Mouse (Mus musculus) erythroblast, adult 5-6 weeks (primary cell): Measurements from ENCODE around the gene Qpctl. TPM values are rescaled to one million over a fixed set of nuclear protein-coding genes. Genes with fewer than 3 reads are reported as not detected.

Source experiments
- ATAC-seq: replicated peaks from 2 replicates; pipeline ENCODE4 v1.8.0; 2016; ENCODE audit warnings: moderate number of reproducible peaks, mild to moderate bottlenecking, moderate TSS enrichment, inconsistent platforms; ENCODE audit not compliant: poor library complexity, low FRiP score, severe bottlenecking
- total RNA-seq, 2 experiments: library from RNA; stranded (forward) in 1 of 2; stranded (reverse) in 1 of 2; fragments of 150-400 nt in 1 of 2; fragments of 200-764, 138-1000 nt in 1 of 2; gene quantifications; 2 replicates each; pipeline versions ENCODE4 v1.2.3 to v1.2.4; 2015 to 2017; ENCODE audit warnings: low replicate concordance in 2 of 2

The Qpctl gene
- total RNA-seq, 2 experiments from 2014 or later = 1.3 to 6.7 TPM

- peak; percentile 67 for ATAC-seq
Measured at GRCm38 (mm10) chr7:19093537-19094385, 55.3 kb downstream of the Qpctl start.

GRCm38 (mm10) chr7:19093174-19093521 lies 55.9 kb downstream of the Qpctl start:
- peak; percentile 81 for ATAC-seq

GRCm38 (mm10) chr7:19092381-19093173 lies 56.5 kb downstream of the Qpctl start:
- no peak for ATAC-seq

DNA sequence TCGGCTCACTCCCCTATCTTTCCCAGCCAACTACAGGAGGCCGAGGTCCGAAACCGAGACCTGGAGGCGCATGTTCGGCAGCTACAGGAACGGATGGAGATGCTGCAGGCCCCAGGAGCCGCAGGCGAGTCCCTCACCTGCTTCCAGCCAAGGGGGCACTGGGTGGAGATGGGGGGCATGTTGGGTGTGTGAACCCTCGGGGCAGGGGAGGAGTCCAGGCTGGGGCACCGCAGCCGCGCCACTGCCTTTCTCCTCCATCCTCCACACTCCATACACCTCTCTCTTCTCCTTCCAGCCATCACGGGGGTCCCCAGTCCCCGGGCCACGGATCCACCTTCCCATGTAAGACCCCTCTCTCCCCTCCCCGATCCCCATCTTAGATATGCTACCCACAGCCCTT lies 57.2 kb downstream of the Qpctl start:
- ATAC-seq = no peak

Other genes with a start within 250 kb of the Qpctl start
- 5.2 TPM in 1 of 2 replicates, not detected in the other for gene Ccdc61, start 238.9 kb downstream of the Qpctl start, total RNA-seq (2015; ENCODE audit: low replicate concordance)
- 5.8 and 16.9 TPM in 2 replicates for gene Ccdc61, start 238.9 kb downstream of the Qpctl start, total RNA-seq (2017; ENCODE audit: low replicate concordance)
- not detected in 2 replicates for gene Nova2, start 223.4 kb downstream of the Qpctl start, total RNA-seq (2015; ENCODE audit: low replicate concordance)
- gene Nova2, start 223.4 kb downstream of the Qpctl start, total RNA-seq (2017; ENCODE audit: low replicate concordance) = not detected in 2 replicates
- gene Nanos2, start 161.9 kb downstream of the Qpctl start, total RNA-seq (2015; ENCODE audit: low replicate concordance) = not detected in 2 replicates
- gene Nanos2, start 161.9 kb downstream of the Qpctl start, total RNA-seq (2017; ENCODE audit: low replicate concordance) = not detected in 2 replicates
- gene Mypop, start 158.0 kb downstream of the Qpctl start, total RNA-seq (2015; ENCODE audit: low replicate concordance) = not detected in 2 replicates
- 0.43 TPM in 1 of 2 replicates, not detected in the other for gene Mypop, start 158.0 kb downstream of the Qpctl start, total RNA-seq (2017; ENCODE audit: low replicate concordance)
- gene Irf2bp1, start 145.2 kb downstream of the Qpctl start, total RNA-seq (2015; ENCODE audit: low replicate concordance) = 5.6 and 7.3 TPM in 2 replicates
- gene Irf2bp1, start 145.2 kb downstream of the Qpctl start, total RNA-seq (2017; ENCODE audit: low replicate concordance) = 0.77 and 3.9 TPM in 2 replicates
- gene Foxa3, start 125.8 kb downstream of the Qpctl start, total RNA-seq (2015; ENCODE audit: low replicate concordance) = not detected in 2 replicates
- not detected in 2 replicates for gene Foxa3, start 125.8 kb downstream of the Qpctl start, total RNA-seq (2017; ENCODE audit: low replicate concordance)
- 15.2 and 35.9 TPM in 2 replicates for gene Sympk, start 124.9 kb downstream of the Qpctl start, total RNA-seq (2015; ENCODE audit: low replicate concordance)
- 7.8 and 21.0 TPM in 2 replicates for gene Sympk, start 124.9 kb downstream of the Qpctl start, total RNA-seq (2017; ENCODE audit: low replicate concordance)
- gene Rsph6a, start 94.6 kb downstream of the Qpctl start, total RNA-seq (2015; ENCODE audit: low replicate concordance) = not detected in 2 replicates
- gene Rsph6a, start 94.6 kb downstream of the Qpctl start, total RNA-seq (2017; ENCODE audit: low replicate concordance) = not detected in 2 replicates
- 1.9 and 3.1 TPM in 2 replicates for gene Dmwd, start 73.1 kb downstream of the Qpctl start, total RNA-seq (2015; ENCODE audit: low replicate concordance)
- gene Dmwd, start 73.1 kb downstream of the Qpctl start, total RNA-seq (2017; ENCODE audit: low replicate concordance) = 1.0 and 2.6 TPM in 2 replicates
- gene Dmpk, start 65.4 kb downstream of the Qpctl start, total RNA-seq (2015; ENCODE audit: low replicate concordance) = 3.8 TPM in 1 of 2 replicates, not detected in the other
- 4.3 and 6.0 TPM in 2 replicates for gene Dmpk, start 65.4 kb downstream of the Qpctl start, total RNA-seq (2017; ENCODE audit: low replicate concordance)
- gene Six5, start 54.7 kb downstream of the Qpctl start, total RNA-seq (2015; ENCODE audit: low replicate concordance) = 0.42 TPM in 1 of 2 replicates, not detected in the other
- not detected in 2 replicates for gene Six5, start 54.7 kb downstream of the Qpctl start, total RNA-seq (2017; ENCODE audit: low replicate concordance)
- not detected in 2 replicates for gene Gm4969, start 30.9 kb downstream of the Qpctl start, total RNA-seq (2015; ENCODE audit: low replicate concordance)
- 0.28 TPM in 1 of 2 replicates, not detected in the other for gene Gm4969, start 30.9 kb downstream of the Qpctl start, total RNA-seq (2017; ENCODE audit: low replicate concordance)
- gene Fbxo46, start 29.4 kb downstream of the Qpctl start, total RNA-seq (2015; ENCODE audit: low replicate concordance) = 0.21 and 0.77 TPM in 2 replicates
- 2.1 and 2.5 TPM in 2 replicates for gene Fbxo46, start 29.4 kb downstream of the Qpctl start, total RNA-seq (2017; ENCODE audit: low replicate concordance)
- gene Snrpd2, start 431 bp upstream of the Qpctl start, total RNA-seq (2015; ENCODE audit: low replicate concordance) = 15.0 TPM in 2 replicates
- gene Snrpd2, start 431 bp upstream of the Qpctl start, total RNA-seq (2017; ENCODE audit: low replicate concordance) = 20.2 and 22.0 TPM in 2 replicates
- gene Gipr, start 16.8 kb upstream of the Qpctl start, total RNA-seq (2015; ENCODE audit: low replicate concordance) = 0.42 TPM in 1 of 2 replicates, not detected in the other
- not detected in 2 replicates for gene Gipr, start 16.8 kb upstream of the Qpctl start, total RNA-seq (2017; ENCODE audit: low replicate concordance)
- gene Eml2, start 27.1 kb upstream of the Qpctl start, total RNA-seq (2015; ENCODE audit: low replicate concordance) = 1.5 and 2.1 TPM in 2 replicates
- 2.8 and 3.7 TPM in 2 replicates for gene Eml2, start 27.1 kb upstream of the Qpctl start, total RNA-seq (2017; ENCODE audit: low replicate concordance)
- 0.19 TPM in 1 of 2 replicates, not detected in the other for gene Gpr4, start 63.2 kb upstream of the Qpctl start, total RNA-seq (2015; ENCODE audit: low replicate concordance)
- gene Gpr4, start 63.2 kb upstream of the Qpctl start, total RNA-seq (2017; ENCODE audit: low replicate concordance) = not detected in 2 replicates
- 6.5 and 7.7 TPM in 2 replicates for gene Opa3, start 79.0 kb upstream of the Qpctl start, total RNA-seq (2015; ENCODE audit: low replicate concordance)
- 2.1 and 5.6 TPM in 2 replicates for gene Opa3, start 79.0 kb upstream of the Qpctl start, total RNA-seq (2017; ENCODE audit: low replicate concordance)
- 34.6 and 35.9 TPM in 2 replicates for gene Vasp, start 122.5 kb upstream of the Qpctl start, total RNA-seq (2015; ENCODE audit: low replicate concordance)
- gene Vasp, start 122.5 kb upstream of the Qpctl start, total RNA-seq (2017; ENCODE audit: low replicate concordance) = 32.5 and 56.6 TPM in 2 replicates
- not detected in 2 replicates for gene Ppm1n, start 130.8 kb upstream of the Qpctl start, total RNA-seq (2015; ENCODE audit: low replicate concordance)
- not detected in 2 replicates for gene Ppm1n, start 130.8 kb upstream of the Qpctl start, total RNA-seq (2017; ENCODE audit: low replicate concordance)
- gene Rtn2, start 133.3 kb upstream of the Qpctl start, total RNA-seq (2015; ENCODE audit: low replicate concordance) = not detected in 2 replicates
- gene Rtn2, start 133.3 kb upstream of the Qpctl start, total RNA-seq (2017; ENCODE audit: low replicate concordance) = not detected in 2 replicates
- gene Fosb, start 160.8 kb upstream of the Qpctl start, total RNA-seq (2015; ENCODE audit: low replicate concordance) = 2.9 and 3.1 TPM in 2 replicates
- 2.2 and 3.8 TPM in 2 replicates for gene Fosb, start 160.8 kb upstream of the Qpctl start, total RNA-seq (2017; ENCODE audit: low replicate concordance)
- gene Ercc1, start 195.5 kb upstream of the Qpctl start, total RNA-seq (2015; ENCODE audit: low replicate concordance) = 8.6 and 8.8 TPM in 2 replicates
- gene Ercc1, start 195.5 kb upstream of the Qpctl start, total RNA-seq (2017; ENCODE audit: low replicate concordance) = 4.6 and 5.2 TPM in 2 replicates
- gene Cd3eap, start 210.2 kb upstream of the Qpctl start, total RNA-seq (2015; ENCODE audit: low replicate concordance) = 1.2 and 1.9 TPM in 2 replicates
- gene Cd3eap, start 210.2 kb upstream of the Qpctl start, total RNA-seq (2017; ENCODE audit: low replicate concordance) = 2.6 and 5.7 TPM in 2 replicates
- 0.19 and 3.3 TPM in 2 replicates for gene Ppp1r13l, start 210.5 kb upstream of the Qpctl start, total RNA-seq (2015; ENCODE audit: low replicate concordance)
- not detected in 2 replicates for gene Ppp1r13l, start 210.5 kb upstream of the Qpctl start, total RNA-seq (2017; ENCODE audit: low replicate concordance)
- 1.3 and 2.7 TPM in 2 replicates for gene Ercc2, start 232.7 kb upstream of the Qpctl start, total RNA-seq (2015; ENCODE audit: low replicate concordance)
- gene Ercc2, start 232.7 kb upstream of the Qpctl start, total RNA-seq (2017; ENCODE audit: low replicate concordance) = 11.4 and 18.0 TPM in 2 replicates